Comparison of ENCODE assay signal across 12 mouse cellular contexts in the genomic region with DNA sequence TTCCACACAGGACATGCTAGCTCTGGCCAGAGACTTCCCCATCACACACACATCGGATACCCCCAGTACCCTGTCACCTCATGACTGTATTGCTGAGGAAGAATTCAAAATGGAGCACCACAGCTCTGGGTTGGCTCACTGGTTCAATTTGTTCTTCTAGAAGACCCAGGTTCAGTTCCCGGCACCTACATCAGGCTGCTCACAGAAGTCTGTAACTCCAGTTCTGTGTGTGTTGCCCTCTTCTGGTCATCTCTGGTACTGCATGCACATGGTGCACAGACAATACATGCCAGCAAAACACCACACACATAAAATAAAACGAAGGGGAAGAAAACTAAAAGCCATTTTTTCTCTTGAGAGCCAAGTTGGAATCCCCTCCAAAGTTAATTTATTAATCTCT. TPM values are rescaled to one million over a fixed set of nuclear protein-coding genes. Genes with fewer than 3 reads are reported as not detected.
DNase-seq lines count a peak whose midpoint lies in the region; ATAC-seq and TF ChIP-seq lines count a peak whose summit lies in the region.
"Had no signal": no experiment of that assay in that cellular context is flagged by ENCODE, and none has a peak within 500 bp of the region (broad histone marks: within the 10 kb centered on the region; RNA-seq: fewer than 3 reads in every experiment).

No protein-coding gene starts in this region.

- no peak overlapping the region for H3K9ac ChIP-seq in midbrain, embryonic 11.5 days (ENCODE audit: low read length)
- H3K9ac ChIP-seq in midbrain, embryonic 15.5 days, result no peak overlapping the region
- H3K9ac ChIP-seq: neural tube, embryonic 15.5 days had no signal

- peak; percentile 65 for TF ChIP-seq CTCF in gastrocnemius, adult 2 months (IDR thresholded peaks at IDR 0.05)
- peak; percentile 47; the same call in 1 of the 2 replicates for TF ChIP-seq CTCF in small intestine, adult 2 months (IDR thresholded peaks at IDR 0.05; ENCODE audit: extremely low read depth, insufficient read length, insufficient replicate concordance, low read depth, low read length)

- H3K27me3 ChIP-seq in midbrain, embryonic 11.5 days (ENCODE audit: control insufficient read depth, insufficient read depth, low read length), result no peaks in the 10 kb centered on the region
- H3K27me3 ChIP-seq in midbrain, embryonic 15.5 days (replicated peaks), result no peaks in the 10 kb centered on the region
- no peaks in the 10 kb centered on the region for H3K27me3 ChIP-seq in small intestine, adult 2 months (ENCODE audit: control insufficient read depth, insufficient read depth, low read length)
- H3K27me3 ChIP-seq: neural tube, embryonic 15.5 days had no signal

- DNase-seq in gastrocnemius, adult 2 months, result no peak
- DNase-seq in gastrocnemius, postnatal 36 days, result no peak
- peak; percentile 85 for DNase-seq in midbrain, embryonic 11.5 days (ENCODE audit: low spot score, missing footprints)
- DNase-seq in R1 (ENCODE audit: low read depth, low spot score), result peak; percentile 86
- DNase-seq in right cerebral cortex, postnatal 10 days (ENCODE audit: low spot score in 2 of 2), result no peak
- DNase-seq in right cerebral cortex, postnatal 4 days, result no peak
- DNase-seq: heart, postnatal 14 days; kidney, postnatal 14 days; left cerebral cortex, postnatal 4 days had no signal

- no peak overlapping the region for H3K4me2 ChIP-seq in midbrain, embryonic 11.5 days
- H3K4me2 ChIP-seq in midbrain, embryonic 15.5 days, result no peak overlapping the region
- H3K4me2 ChIP-seq: neural tube, embryonic 15.5 days had no signal

- H3K36me3 ChIP-seq in midbrain, embryonic 11.5 days (ENCODE audit: control insufficient read depth, insufficient read depth, low read length), result no peaks in the 10 kb centered on the region
- H3K36me3 ChIP-seq in midbrain, embryonic 15.5 days (replicated peaks), result no peaks in the 10 kb centered on the region
- H3K36me3 ChIP-seq in small intestine, adult 2 months (ENCODE audit: control insufficient read depth, insufficient read depth, low read length), result 0 out of 2 replicates have a peak, but pooled peaks cover 2% of the 10 kb centered on the region
- H3K36me3 ChIP-seq: neural tube, embryonic 15.5 days had no signal

- H3K9me3 ChIP-seq in midbrain, embryonic 11.5 days (ENCODE audit: control insufficient read depth, low read length), result no peaks in the 10 kb centered on the region
- no peaks in the 10 kb centered on the region for H3K9me3 ChIP-seq in midbrain, embryonic 15.5 days
- H3K9me3 ChIP-seq: neural tube, embryonic 15.5 days had no signal

- no peaks in the 10 kb centered on the region for H3K4me1 ChIP-seq in midbrain, embryonic 11.5 days (ENCODE audit: control insufficient read depth, insufficient read depth, low read length)
- no peaks in the 10 kb centered on the region for H3K4me1 ChIP-seq in midbrain, embryonic 15.5 days
- H3K4me1 ChIP-seq in small intestine, adult 2 months (ENCODE audit: control insufficient read depth, insufficient read depth, insufficient read length, low read length), result no peaks in the 10 kb centered on the region

- H3K4me3 ChIP-seq in gastrocnemius, adult 2 months, result no peak overlapping the region
- H3K4me3 ChIP-seq in midbrain, embryonic 11.5 days (ENCODE audit: low read depth, low read length), result no peak overlapping the region
- no peak overlapping the region for H3K4me3 ChIP-seq in midbrain, embryonic 15.5 days
- no peak overlapping the region for H3K4me3 ChIP-seq in small intestine, adult 2 months (ENCODE audit: low read depth, low read length)
- H3K4me3 ChIP-seq: neural tube, embryonic 15.5 days had no signal

- TF ChIP-seq POLR2A in small intestine, adult 2 months (IDR thresholded peaks at IDR 0.05; ENCODE audit: low read depth, low read length), result no peak

- no peak overlapping the region for H3K27ac ChIP-seq in gastrocnemius, adult 2 months
- H3K27ac ChIP-seq in midbrain, embryonic 11.5 days (ENCODE audit: low read depth, low read length), result no peak overlapping the region
- H3K27ac ChIP-seq in midbrain, embryonic 15.5 days, result no peak overlapping the region
- H3K27ac ChIP-seq in small intestine, adult 2 months (ENCODE audit: insufficient read depth, low read depth, low read length), result no peak overlapping the region
- H3K27ac ChIP-seq: neural tube, embryonic 15.5 days had no signal

- intact Hi-C loops in gastrocnemius, adult 2 months (cut with DNase I), result no loop called here
- intact Hi-C loops in gastrocnemius, postnatal 36 days (cut with DNase I), result no loop called here

- WGBS in midbrain, embryonic 11.5 days, result 81% methylated on average over 3 of the region's 3 CpGs
- WGBS in midbrain, embryonic 15.5 days, result 89% methylated on average over 3 of the region's 3 CpGs
- WGBS in small intestine, adult 2 months, result 93% methylated on average over 3 of the region's 3 CpGs

- ATAC-seq in midbrain, embryonic 11.5 days (ENCODE audit: low FRiP score), result no peak
- ATAC-seq in midbrain, embryonic 15.5 days (replicated peaks), result no peak

RNA-seq across cellular contexts. Expression of a gene that starts 6.8 kb away (rescaled TPM):
- total RNA-seq in gastrocnemius, adult 2 months (2021), result 1 to 10 TPM in 1 of 2 experiments, under 1 TPM in 1; 0.89 to 1.3 TPM
- under 1 TPM; 0.61 to 0.64 TPM for total RNA-seq in gastrocnemius, postnatal 36 days (2021)
- 0.86 and 1.4 TPM in 2 replicates for polyA plus RNA-seq in midbrain, embryonic 11.5 days (2014; fragmentation: Nextera tagmentation; extraction: Ambion mirVana)
- polyA plus RNA-seq in midbrain, embryonic 15.5 days (2015; fragmentation: Nextera tagmentation; extraction: Ambion mirVana), result 1.6 and 1.9 TPM in 2 replicates
- polyA plus RNA-seq in small intestine, adult 2 months (2012; rRNA removed), result 9.9 and 15.8 TPM in 2 replicates

RNA-seq across cellular contexts. Expression of a gene that starts 12.7 kb away (rescaled TPM):
- total RNA-seq in gastrocnemius, adult 2 months (2021), result 1 to 10 TPM; 2.4 to 2.8 TPM
- total RNA-seq in gastrocnemius, postnatal 36 days (2021), result 1 to 10 TPM; 2.7 to 4.6 TPM
- polyA plus RNA-seq in midbrain, embryonic 11.5 days (2014; fragmentation: Nextera tagmentation; extraction: Ambion mirVana), result 6.6 and 6.7 TPM in 2 replicates
- 79.2 and 81.1 TPM in 2 replicates for polyA plus RNA-seq in midbrain, embryonic 15.5 days (2015; fragmentation: Nextera tagmentation; extraction: Ambion mirVana)
- polyA plus RNA-seq in small intestine, adult 2 months (2012; rRNA removed), result 2.9 and 4.7 TPM in 2 replicates

RNA-seq across cellular contexts. Expression of a gene that starts 17.0 kb away (rescaled TPM):
- not detected for total RNA-seq in gastrocnemius, adult 2 months (2021)
- not detected for total RNA-seq in gastrocnemius, postnatal 36 days (2021)
- polyA plus RNA-seq in midbrain, embryonic 11.5 days (2014; fragmentation: Nextera tagmentation; extraction: Ambion mirVana), result not detected in 2 replicates
- polyA plus RNA-seq in midbrain, embryonic 15.5 days (2015; fragmentation: Nextera tagmentation; extraction: Ambion mirVana), result not detected in 2 replicates
- 0.05 and 0.37 TPM in 2 replicates for polyA plus RNA-seq in small intestine, adult 2 months (2012; rRNA removed)
- total RNA-seq: heart, postnatal 14 days; left cerebral cortex, postnatal 4 days had no signal
- polyA plus RNA-seq: neural tube, embryonic 15.5 days had no signal

RNA-seq across cellular contexts. Expression of a gene that starts 37.7 kb away (rescaled TPM):
- total RNA-seq in gastrocnemius, adult 2 months (2021), result 1 to 10 TPM; 3.5 to 6.5 TPM
- 1 to 10 TPM; 4.3 to 5.9 TPM for total RNA-seq in gastrocnemius, postnatal 36 days (2021)
- polyA plus RNA-seq in midbrain, embryonic 11.5 days (2014; fragmentation: Nextera tagmentation; extraction: Ambion mirVana), result 83.8 and 83.9 TPM in 2 replicates
- 336 and 344 TPM in 2 replicates for polyA plus RNA-seq in midbrain, embryonic 15.5 days (2015; fragmentation: Nextera tagmentation; extraction: Ambion mirVana)
- 6.4 and 15.7 TPM in 2 replicates for polyA plus RNA-seq in small intestine, adult 2 months (2012; rRNA removed)

RNA-seq across cellular contexts. Expression of a gene that starts 43.1 kb away (rescaled TPM):
- total RNA-seq in gastrocnemius, adult 2 months (2021), result not detected
- total RNA-seq in gastrocnemius, postnatal 36 days (2021), result not detected
- 0.55 and 0.59 TPM in 2 replicates for polyA plus RNA-seq in midbrain, embryonic 11.5 days (2014; fragmentation: Nextera tagmentation; extraction: Ambion mirVana)
- polyA plus RNA-seq in midbrain, embryonic 15.5 days (2015; fragmentation: Nextera tagmentation; extraction: Ambion mirVana), result 2.1 and 2.2 TPM in 2 replicates
- not detected in 2 replicates for polyA plus RNA-seq in small intestine, adult 2 months (2012; rRNA removed)
- total RNA-seq: heart, postnatal 14 days; left cerebral cortex, postnatal 4 days had no signal

Comparison
In these comparisons a context has a peak if more than half of its experiments do, and no peak if none do; other contexts are left out.
1. RNA of a gene that starts 12.7 kb away (polyA plus RNA-seq): 79.2 to 81.1 TPM in midbrain, embryonic 15.5 days; 6.6 to 6.7 TPM in midbrain, embryonic 11.5 days and 2.9 to 4.7 TPM in small intestine, adult 2 months; every median in the first group is over 10 times any median in the second.
2. DNase-seq: peak in midbrain, embryonic 11.5 days (single experiment) and R1 (single experiment); none in gastrocnemius, adult 2 months (single experiment), gastrocnemius, postnatal 36 days (0 of 2), right cerebral cortex, postnatal 10 days (0 of 2) and right cerebral cortex, postnatal 4 days (single experiment).